Mouse (Mus musculus) liver, embryonic 12.5 days (tissue): ENCODE measurements around the gene Ldlrap1. TPM values are rescaled to one million over a fixed set of nuclear protein-coding genes. Genes with fewer than 3 reads are reported as not detected.

Source experiments
- ATAC-seq: fragments of 200-750 bp; cut with Nextera tagmentation; 2 replicates; pipeline ENCODE4 v1.8.0; 2017; ENCODE audit warnings: moderate number of reproducible peaks, mild to moderate bottlenecking, moderate library complexity
- H3K27ac ChIP-seq: fragments of 300-500 bp; sonication (generic); 2 replicates; pipeline ENCODE4 v1.5.1; 2016; ENCODE audit warnings: mild to moderate bottlenecking
- H3K27me3 ChIP-seq: fragments of 300-500 bp; sonication (generic); replicated peaks from 2 replicates; pipeline ENCODE4 v1.6.1; 2016; ENCODE audit warnings: mild to moderate bottlenecking, moderate library complexity
- H3K36me3 ChIP-seq: fragments of 300-500 bp; sonication (generic); 2 replicates; pipeline ENCODE4 v1.6.1; 2016; ENCODE audit warnings: mild to moderate bottlenecking, moderate library complexity
- H3K4me1 ChIP-seq: fragments of 300-500 bp; sonication (generic); 2 replicates; pipeline ENCODE4 v1.6.1; 2016
- H3K4me2 ChIP-seq: fragments of 300-500 bp; sonication (generic); 2 replicates; pipeline ENCODE4 v1.6.1; 2016; ENCODE audit warnings: mild to moderate bottlenecking, moderate library complexity
- H3K4me3 ChIP-seq: fragments of 300-500 bp; sonication (generic); 2 replicates; pipeline ENCODE4 v1.5.1; 2016; ENCODE audit warnings: mild to moderate bottlenecking, moderate library complexity
- H3K9ac ChIP-seq: fragments of 300-500 bp; sonication (generic); 2 replicates; pipeline ENCODE4 v1.6.1; 2016; ENCODE audit warnings: mild to moderate bottlenecking, moderate library complexity
- H3K9me3 ChIP-seq: fragments of 300-500 bp; sonication (generic); replicated peaks from 2 replicates; pipeline ENCODE4 v1.6.1; 2016; ENCODE audit warnings: mild to moderate bottlenecking, moderate library complexity
- WGBS: fragments of 180-500 bp; shearing (Covaris S2); methylation state at CpG from one replicate; pipeline ENCODE4 v1.1.7; 2016; ENCODE audit not compliant: insufficient replicate concordance; 5-methylcytosine and 5-hydroxymethylcytosine counted together
- polyA plus RNA-seq: library from polyadenylated mRNA; unstranded; fragments of >200 nt; fragmentation: Nextera tagmentation; extraction: Ambion mirVana; gene quantifications from 2 replicates; pipeline ENCODE4 v1.2.1, GENCODE M21; 2016

Ldlrap1 gene
- polyA plus RNA-seq, 1 experiment from 2014 or later: 28.2 TPM

DNA sequence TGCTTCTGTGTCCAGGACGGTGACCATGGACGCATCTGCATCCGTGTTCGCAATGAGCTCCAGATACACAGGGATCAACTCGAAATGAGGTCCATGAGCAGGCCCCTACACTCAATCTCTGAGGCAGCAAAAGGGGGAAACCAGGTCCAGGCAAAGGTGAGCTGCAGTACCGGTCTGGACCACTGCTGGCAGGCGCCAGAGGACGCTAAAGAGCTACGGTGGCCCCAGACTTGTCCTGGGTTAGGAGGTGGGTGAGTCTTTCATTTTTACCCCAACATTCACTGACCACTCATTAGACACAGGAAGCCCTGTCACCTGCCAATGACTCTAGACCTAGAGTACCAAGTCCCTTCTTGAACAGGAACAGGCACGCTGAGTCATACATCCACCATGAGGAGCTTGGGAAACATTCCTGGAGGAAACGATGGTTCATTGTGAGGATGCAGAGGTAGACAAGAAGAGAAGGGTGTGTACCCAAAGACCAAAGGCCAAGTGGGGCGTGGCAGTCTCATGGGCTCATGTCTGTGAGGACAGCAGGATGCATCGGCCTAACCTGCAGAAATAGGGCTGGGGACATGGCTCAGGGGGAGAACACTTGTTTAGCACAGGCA, 42.0 kb downstream of the Ldlrap1 start:
- no peak for ATAC-seq
- H3K36me3 ChIP-seq: no peaks in the 10 kb centered on the region
- H3K4me1 ChIP-seq: peaks cover 44% of the 10 kb centered on the region
- no peaks in the 10 kb centered on the region for H3K9me3 ChIP-seq
- no peak overlapping the region for H3K4me2 ChIP-seq
- no peak overlapping the region for H3K9ac ChIP-seq
- H3K27me3 ChIP-seq: no peaks in the 10 kb centered on the region; the same call in 1 of the 2 replicates
- no peak overlapping the region for H3K27ac ChIP-seq
- 68% methylated on average over 13 of the region's 13 CpGs for WGBS
- H3K4me3 ChIP-seq: no peak overlapping the region

DNA sequence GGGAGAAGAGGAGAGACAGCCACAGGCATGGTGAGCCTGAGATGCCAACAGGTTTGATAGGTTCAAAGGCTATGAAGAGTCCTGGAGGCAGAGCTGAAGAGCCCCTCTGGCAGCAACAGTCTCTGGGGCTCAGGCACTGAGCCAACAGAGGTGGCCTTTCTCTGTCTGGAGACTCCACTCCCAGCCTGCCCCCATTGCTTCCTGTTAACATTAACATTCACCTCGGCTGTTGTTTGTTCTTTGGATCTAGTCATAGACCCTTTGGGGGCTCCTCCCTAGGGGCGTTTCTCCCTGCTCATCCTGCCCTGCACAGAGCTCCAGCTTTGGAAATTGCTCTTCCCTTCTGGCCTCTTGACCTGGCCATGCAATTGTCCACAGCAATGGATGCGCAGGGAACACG, 42.9 kb downstream of the Ldlrap1 start:
- H3K4me3 ChIP-seq: no peak overlapping the region
- ATAC-seq: no peak
- H3K4me1 ChIP-seq: peaks cover 42% of the 10 kb centered on the region
- no peak overlapping the region for H3K4me2 ChIP-seq
- no peak overlapping the region for H3K9ac ChIP-seq
- no peaks in the 10 kb centered on the region for H3K9me3 ChIP-seq
- no peaks in the 10 kb centered on the region for H3K36me3 ChIP-seq
- 46% methylated on average over 4 of the region's 4 CpGs for WGBS
- H3K27me3 ChIP-seq: no peaks in the 10 kb centered on the region; the same call in 1 of the 2 replicates
- H3K27ac ChIP-seq: 0 out of 2 replicates have a peak overlapping the region, but pooled peaks have one; percentile 27

DNA sequence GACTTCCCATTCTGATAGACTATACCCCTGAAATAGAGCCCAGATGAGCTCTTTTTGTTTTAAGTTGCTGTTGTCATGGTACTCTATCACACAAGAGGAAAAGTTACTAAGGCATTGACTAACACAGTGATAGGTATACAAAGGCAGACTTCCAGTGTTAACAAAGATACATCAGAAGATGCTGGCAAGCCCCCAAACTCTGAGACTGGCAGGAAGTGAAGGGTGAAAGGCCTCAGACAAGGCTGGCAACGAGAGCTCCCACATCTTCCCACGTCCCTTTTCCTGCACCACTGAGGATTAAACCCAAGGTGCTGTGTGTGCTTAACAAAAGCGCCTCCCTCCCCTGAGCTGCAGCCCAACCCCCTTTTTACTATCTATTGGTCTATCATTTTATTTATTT, 44.6 kb downstream of the Ldlrap1 start:
- Histone ChIP-seq H3K27ac (no peak overlapping the region), H3K9me3 (no peaks in the 10 kb centered on the region), H3K4me2 (no peak overlapping the region), H3K4me1 (peaks cover 40% of the 10 kb centered on the region), H3K9ac (no peak overlapping the region), H3K4me3 (no peak overlapping the region), H3K27me3 (no peaks in the 10 kb centered on the region; the same call in 1 of the 2 replicates), H3K36me3 (no peaks in the 10 kb centered on the region)
- WGBS: 67% methylated on average over 3 of the region's 3 CpGs
- ATAC-seq: no peak

DNA sequence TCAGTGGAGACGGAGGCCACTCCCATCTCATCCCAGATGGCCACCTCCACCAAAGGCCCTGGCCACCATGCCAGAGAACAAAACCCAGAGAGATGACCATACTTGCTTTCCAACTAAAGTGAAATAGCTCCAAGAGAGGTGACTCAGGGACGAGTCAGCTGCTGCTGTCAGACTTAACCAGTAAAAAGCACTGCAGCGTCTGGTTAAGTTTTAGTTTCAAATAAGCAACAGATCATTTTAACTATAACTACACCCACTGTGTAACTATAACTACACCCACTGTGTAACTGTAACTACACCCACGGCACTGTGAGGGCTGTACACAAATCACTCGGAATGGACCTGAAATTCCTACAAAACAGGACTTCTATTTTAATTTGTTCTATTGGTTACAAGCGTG, 46.7 kb downstream of the Ldlrap1 start:
- no peak overlapping the region; the same call in 1 of the 2 replicates for H3K27ac ChIP-seq
- WGBS: 79% methylated on average over 6 of the region's 6 CpGs
- no peaks in the 10 kb centered on the region for H3K9me3 ChIP-seq
- H3K4me3 ChIP-seq: no peak overlapping the region
- H3K4me2 ChIP-seq: no peak overlapping the region
- ATAC-seq: no peak
- no peaks in the 10 kb centered on the region for H3K27me3 ChIP-seq
- peaks cover 35% of the 10 kb centered on the region for H3K4me1 ChIP-seq
- no peaks in the 10 kb centered on the region for H3K36me3 ChIP-seq
- H3K9ac ChIP-seq: no peak overlapping the region

DNA sequence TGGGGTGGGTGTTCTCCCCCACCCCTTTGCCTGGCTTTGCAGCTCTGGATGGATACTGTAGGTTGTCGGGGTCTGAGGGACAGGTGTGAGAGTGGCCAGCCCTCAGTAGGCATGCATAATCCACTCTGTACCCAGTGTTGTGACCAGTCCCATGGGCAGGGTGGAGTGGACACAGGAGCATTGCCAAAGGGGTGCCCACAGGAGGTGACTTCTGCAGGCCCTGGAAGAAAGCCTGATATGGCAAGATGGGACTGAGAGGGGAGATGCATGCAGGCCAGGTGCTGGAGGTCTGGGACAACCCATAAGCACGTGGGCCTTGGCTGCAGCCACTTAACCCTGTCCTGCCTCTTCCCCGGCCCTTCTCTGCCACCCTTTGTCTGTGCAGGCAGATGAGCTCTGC, 47.5 kb downstream of the Ldlrap1 start:
- H3K4me2 ChIP-seq: peak overlapping the region; percentile 30; the same call in 1 of the 2 replicates

DNA sequence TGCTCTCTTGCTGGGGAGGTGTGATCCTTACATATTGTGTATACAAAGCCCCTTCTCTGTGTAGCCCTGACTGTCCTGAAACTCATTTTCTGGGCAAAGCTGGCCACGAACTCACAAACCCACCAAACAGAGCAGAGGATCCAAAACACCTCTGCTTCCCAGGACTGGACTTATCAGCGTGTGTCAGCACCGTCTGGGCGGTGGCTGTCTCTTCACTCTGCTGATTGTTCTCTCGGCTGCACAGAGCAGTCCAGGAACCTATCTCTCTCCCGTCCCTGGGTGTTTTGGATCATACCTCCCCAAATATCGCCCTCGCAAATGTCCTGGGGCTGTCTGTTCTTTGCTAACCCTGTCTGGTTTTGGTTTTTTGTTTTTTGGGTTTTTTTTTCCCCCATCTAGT, 48.3 kb downstream of the Ldlrap1 start:
- Histone ChIP-seq H3K4me1 (peaks cover 22% of the 10 kb centered on the region), H3K36me3 (no peaks in the 10 kb centered on the region), H3K4me3 (no peak overlapping the region), H3K9ac (peak overlapping the region; percentile 51), H3K4me2 (peak overlapping the region; percentile 30), H3K27me3 (no peaks in the 10 kb centered on the region), H3K9me3 (no peaks in the 10 kb centered on the region), H3K27ac (peak overlapping the region; percentile 80)
- ATAC-seq: peak; percentile 96
- 26% methylated on average over 8 of the region's 8 CpGs for WGBS

More for the DNA sequence above, 47.5 kb downstream of the Ldlrap1 start:
- H3K4me1 ChIP-seq: peaks cover 28% of the 10 kb centered on the region
- no peak for ATAC-seq
- peak overlapping the region; percentile 80; the same call in 1 of the 2 replicates for H3K27ac ChIP-seq
- no peaks in the 10 kb centered on the region for H3K9me3 ChIP-seq
- H3K9ac ChIP-seq: no peak overlapping the region
- H3K4me3 ChIP-seq: no peak overlapping the region
- 62% methylated on average over 3 of the region's 3 CpGs for WGBS
- no peaks in the 10 kb centered on the region for H3K27me3 ChIP-seq
- no peaks in the 10 kb centered on the region for H3K36me3 ChIP-seq

DNA sequence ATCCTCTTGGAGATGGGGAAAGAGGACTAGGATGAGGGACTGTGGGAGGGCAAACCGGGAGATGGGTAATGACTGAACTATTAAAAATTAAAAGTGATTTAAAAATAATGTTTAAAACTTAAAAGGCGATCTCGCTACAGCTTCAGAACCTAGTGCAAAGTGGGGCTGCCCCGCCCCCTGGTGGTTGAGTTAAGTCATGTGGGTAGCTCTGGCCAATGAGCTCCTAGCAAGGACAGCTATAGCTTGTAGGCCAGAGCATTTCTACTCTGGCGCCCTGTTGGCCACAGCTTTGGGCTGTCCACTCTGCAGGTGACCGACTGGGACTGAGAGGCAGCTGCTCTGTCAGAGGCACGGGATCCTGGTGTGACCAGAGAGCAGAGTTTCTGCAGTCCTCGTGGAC, 53.9 kb downstream of the Ldlrap1 start:
- peak; percentile 75 for ATAC-seq
- H3K4me1 ChIP-seq: peaks cover 29% of the 10 kb centered on the region
- no peak overlapping the region for H3K9ac ChIP-seq
- peak overlapping the region; percentile 40 for H3K4me2 ChIP-seq
- no peak overlapping the region for H3K4me3 ChIP-seq
- no peaks in the 10 kb centered on the region for H3K36me3 ChIP-seq
- no peak overlapping the region for H3K27ac ChIP-seq
- 8% methylated on average over 8 of the region's 8 CpGs for WGBS
- H3K9me3 ChIP-seq: no peaks in the 10 kb centered on the region
- H3K27me3 ChIP-seq: no peaks in the 10 kb centered on the region

DNA sequence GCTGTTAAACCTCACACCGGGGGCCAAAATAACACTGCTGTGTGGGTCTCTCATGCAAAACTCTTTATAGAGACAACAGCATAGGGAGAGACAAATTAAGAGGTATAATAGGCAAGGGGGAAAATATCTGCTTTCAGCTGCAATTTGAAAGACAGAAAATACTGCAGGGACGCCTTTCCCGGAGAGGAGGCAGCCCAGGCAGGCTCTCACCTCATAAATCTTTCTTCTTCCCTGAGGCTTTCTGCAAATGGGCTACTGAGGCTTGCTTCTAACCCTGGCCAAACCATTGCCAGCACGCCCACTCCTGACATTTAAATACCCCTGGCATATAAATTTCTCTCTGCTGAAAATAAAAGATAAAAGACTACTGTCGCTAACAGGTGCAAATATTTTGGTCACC, 62.5 kb downstream of the Ldlrap1 start:
- H3K36me3 ChIP-seq: no peaks in the 10 kb centered on the region
- no peak overlapping the region for H3K9ac ChIP-seq
- no peak overlapping the region for H3K4me3 ChIP-seq
- peak overlapping the region; percentile 96; the same call in 1 of the 2 replicates for H3K4me2 ChIP-seq
- WGBS: 64% methylated on average over 5 of the region's 5 CpGs
- no peak overlapping the region for H3K27ac ChIP-seq
- ATAC-seq: no peak
- H3K4me1 ChIP-seq: peaks cover 38% of the 10 kb centered on the region
- H3K9me3 ChIP-seq: no peaks in the 10 kb centered on the region
- peaks cover 80% of the 10 kb centered on the region for H3K27me3 ChIP-seq

DNA sequence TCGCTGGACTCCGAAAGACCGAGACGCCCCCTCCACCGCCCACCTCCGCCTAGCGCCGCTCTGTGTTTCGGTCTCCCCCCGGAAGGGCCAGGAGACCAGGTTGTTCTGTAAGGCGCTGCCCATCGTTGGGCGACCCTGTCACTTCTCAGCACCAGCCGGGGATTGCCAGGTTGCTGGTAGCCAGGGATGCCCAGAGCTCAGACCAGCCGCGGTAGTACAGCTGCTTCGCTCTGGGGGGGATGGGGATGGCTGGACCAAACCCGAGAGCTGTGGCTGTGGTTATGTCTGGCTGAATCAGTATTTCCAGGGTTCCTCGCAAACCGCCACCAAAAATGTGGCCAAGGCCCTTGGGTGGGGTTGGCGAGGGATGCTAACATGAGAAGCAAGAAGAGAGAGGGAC, 63.2 kb downstream of the Ldlrap1 start:
- Histone ChIP-seq H3K36me3 (no peaks in the 10 kb centered on the region), H3K4me2 (peak overlapping the region; percentile 96), H3K9me3 (no peaks in the 10 kb centered on the region), H3K9ac (peak overlapping the region; percentile 55), H3K4me1 (peaks cover 37% of the 10 kb centered on the region), H3K27ac (no peak overlapping the region), H3K4me3 (peak overlapping the region; percentile 64), H3K27me3 (peaks cover 85% of the 10 kb centered on the region)
- WGBS: 1% methylated on average over 21 of the region's 21 CpGs
- ATAC-seq: no peak

DNA sequence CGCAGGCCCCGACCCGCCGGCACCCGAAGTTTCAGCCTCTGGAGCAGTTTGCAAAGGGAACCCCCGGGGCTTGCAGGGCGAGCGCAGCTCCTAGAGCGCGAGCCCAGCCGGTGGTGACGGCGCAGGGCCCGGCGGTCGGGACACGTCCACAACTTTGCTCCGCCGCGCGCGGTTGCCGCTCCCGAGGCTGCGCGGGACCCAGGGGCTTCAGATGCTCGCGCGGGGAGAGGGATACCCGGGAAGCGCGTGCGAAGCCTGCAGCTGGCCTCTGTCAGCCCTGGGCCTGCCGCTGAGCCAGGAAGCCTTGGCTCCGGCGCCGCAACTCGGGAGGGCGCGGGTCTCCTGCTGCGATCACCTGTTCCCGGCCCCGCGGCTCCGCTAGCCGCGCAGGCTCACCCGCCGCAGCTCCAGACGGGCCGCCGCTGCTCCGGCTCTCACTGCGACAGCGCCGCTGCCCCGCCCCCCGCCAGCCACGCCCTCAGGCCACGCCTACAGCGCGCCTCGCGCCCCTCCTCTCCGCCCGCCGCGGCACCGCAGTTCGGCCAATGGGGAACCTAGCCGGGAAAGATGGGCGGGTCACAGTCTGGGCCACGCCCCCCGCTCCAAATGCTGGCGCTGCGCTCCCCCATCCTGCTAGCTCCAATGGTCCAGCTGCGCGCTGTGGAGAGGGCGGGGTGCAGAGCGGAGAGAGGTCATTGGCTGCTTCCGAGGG, 63.8 kb downstream of the Ldlrap1 start, which contains the start of gene Man1c1:
Gene Man1c1, minus strand, starts transcription at position 456 of the 712 bp plus-strand sequence.
- Histone ChIP-seq H3K4me1 (peaks cover 31% of the 10 kb centered on the region), H3K27ac (no peak within 1 kb of the TSS), H3K36me3 (no peaks in the 10 kb centered on the region), H3K4me2 (peak within 1 kb of the TSS; percentile 96), H3K27me3 (peaks cover 86% of the 10 kb centered on the region), H3K4me3 (peak within 1 kb of the TSS; percentile 64), H3K9ac (peak within 1 kb of the TSS; percentile 67), H3K9me3 (no peaks in the 10 kb centered on the region)
- peak; percentile 93 for ATAC-seq
- WGBS: under 1% methylated on average over 56 of the region's 81 CpGs

DNA sequence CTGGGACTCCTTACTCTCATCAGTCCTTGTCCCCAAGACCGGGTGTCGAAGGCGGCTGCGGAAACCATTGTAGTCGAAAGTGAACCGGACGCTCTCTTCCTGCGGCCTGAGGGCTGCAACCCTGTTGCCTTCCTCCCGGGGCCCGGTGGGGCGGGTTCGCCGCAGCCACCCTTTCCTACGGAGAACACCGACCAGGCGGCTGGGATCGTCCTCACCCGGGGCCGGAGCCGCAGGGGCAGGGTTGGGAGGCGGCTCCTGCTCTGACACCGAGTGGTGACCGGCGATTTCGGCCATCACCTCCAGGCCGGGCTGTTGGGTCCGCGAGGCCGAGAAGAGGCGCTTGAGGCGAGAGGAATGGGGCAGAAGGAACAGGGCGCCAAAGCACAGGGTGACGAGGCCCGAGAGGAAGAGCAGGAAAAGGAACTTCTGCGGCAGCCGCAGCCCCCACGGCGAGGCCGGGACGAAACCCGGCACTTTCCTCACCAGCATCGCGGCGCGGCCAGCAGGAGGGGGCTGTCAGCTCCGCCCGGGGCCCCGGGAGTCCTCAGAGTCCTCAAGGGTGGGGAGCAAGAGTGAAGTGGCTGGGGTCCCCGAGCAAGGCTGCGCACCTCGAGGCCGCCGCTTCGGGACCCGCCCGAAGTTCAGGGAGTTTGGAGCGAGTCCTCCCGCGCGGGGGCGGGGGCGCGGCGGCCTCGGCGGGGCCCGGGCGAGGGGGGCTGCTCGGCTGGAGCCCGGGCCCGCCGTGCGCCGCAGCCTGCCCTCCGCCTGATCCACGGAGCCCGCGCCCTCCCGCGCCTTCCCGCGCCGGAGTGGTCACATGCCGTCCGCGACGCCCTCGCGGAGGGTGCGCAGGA, 64.6 kb downstream of the Ldlrap1 start:
- no peak overlapping the region for H3K27ac ChIP-seq
- no peaks in the 10 kb centered on the region for H3K36me3 ChIP-seq
- H3K4me2 ChIP-seq: peak overlapping the region; percentile 96
- H3K27me3 ChIP-seq: peaks cover 85% of the 10 kb centered on the region
- no peaks in the 10 kb centered on the region for H3K9me3 ChIP-seq
- ATAC-seq: no peak
- WGBS: under 1% methylated on average over 90 of the region's 90 CpGs
- peak overlapping the region; percentile 67 for H3K9ac ChIP-seq
- peaks cover 29% of the 10 kb centered on the region for H3K4me1 ChIP-seq
- peak overlapping the region; percentile 64 for H3K4me3 ChIP-seq
